Mouse (Mus musculus) hindbrain, embryonic 16.5 days (tissue): Measurements from ENCODE around the gene Lgr6. TPM values are rescaled to one million over a fixed set of nuclear protein-coding genes. Genes with fewer than 3 reads are reported as not detected.
A peak's percentile ranks its signal among the peaks of the same experiment; 100 is the strongest.

Experiments
- ATAC-seq: fragments of 200-750 bp; cut with Nextera tagmentation; 2 replicates; pipeline ENCODE4 v1.8.0; 2017; ENCODE audit warnings: moderate TSS enrichment, moderate library complexity
- H3K27ac ChIP-seq: fragments of 300-500 bp; sonication (generic); 2 replicates; pipeline ENCODE4 v1.5.1; 2014; ENCODE audit warnings: low read depth, mild to moderate bottlenecking, control low read depth, low read length, moderate library complexity
- H3K27me3 ChIP-seq: fragments of 300-500 bp; sonication (generic); replicated peaks from 2 replicates; pipeline ENCODE4 v1.6.1; 2014; ENCODE audit warnings: low read length; ENCODE audit not compliant: control insufficient read depth, insufficient read depth
- H3K36me3 ChIP-seq: fragments of 300-500 bp; sonication (generic); 2 replicates; pipeline ENCODE4 v1.6.1; 2014; ENCODE audit warnings: mild to moderate bottlenecking, low read length, moderate library complexity, mixed read lengths; ENCODE audit not compliant: control insufficient read depth, insufficient read depth
- H3K4me1 ChIP-seq: fragments of 300-500 bp; sonication (generic); 2 replicates; pipeline ENCODE4 v1.6.1; 2014; ENCODE audit warnings: low read depth, low read length; ENCODE audit not compliant: control insufficient read depth, insufficient read depth
- H3K4me2 ChIP-seq: fragments of 300-500 bp; sonication (generic); 2 replicates; pipeline ENCODE4 v1.6.1; 2014; ENCODE audit warnings: mild to moderate bottlenecking, low read length, control low read depth, moderate library complexity
- H3K4me3 ChIP-seq: fragments of 300-500 bp; sonication (generic); 2 replicates; pipeline ENCODE4 v1.5.1; 2014; ENCODE audit warnings: mild to moderate bottlenecking, low read length, control low read depth, moderate library complexity
- H3K9ac ChIP-seq: fragments of 300-500 bp; sonication (generic); 2 replicates; pipeline ENCODE4 v1.6.1; 2014; ENCODE audit warnings: low read depth, mild to moderate bottlenecking, control low read depth, low read length, moderate library complexity
- H3K9me3 ChIP-seq: fragments of 300-500 bp; sonication (generic); 2 replicates; pipeline ENCODE4 v1.6.1; 2014; ENCODE audit warnings: mild to moderate bottlenecking, low read length, moderate library complexity; ENCODE audit not compliant: control insufficient read depth
- WGBS: fragments of 180-500 bp; shearing (Covaris S2); extraction: QIAGEN DNeasy Blood & Tissue Kit; methylation state at CpG from one replicate; pipeline ENCODE4 v1.1.7; 2014; 5-methylcytosine and 5-hydroxymethylcytosine counted together
- polyA plus RNA-seq: library from polyadenylated mRNA; unstranded; fragments of >200 nt; fragmentation: Nextera tagmentation; extraction: Ambion mirVana; gene quantifications from 2 replicates; pipeline ENCODE4 v1.2.1, GENCODE M21; 2015

Gene Lgr6
- polyA plus RNA-seq, 1 experiment from 2014 or later: 1.7 TPM

- WGBS: 83% methylated on average over 5 of the region's 5 CpGs
- Histone ChIP-seq H3K4me2 (no peak overlapping the region), H3K9me3 (no peaks in the 10 kb centered on the region), H3K4me1 (peaks cover 14% of the 10 kb centered on the region), H3K4me3 (no peak overlapping the region), H3K27me3 (0 out of 2 replicates have a peak, but pooled peaks cover 2% of the 10 kb centered on the region), H3K9ac (no peak overlapping the region), H3K36me3 (no peaks in the 10 kb centered on the region), H3K27ac (no peak overlapping the region)
- peak; percentile 24; the same call in 1 of the 2 replicates for ATAC-seq
Measured at GRCm38 (mm10) chr1:135020281-135020940, 84.7 kb downstream of the Lgr6 start.

- no peak overlapping the region for H3K27ac ChIP-seq
- H3K4me1 ChIP-seq: peaks cover 17% of the 10 kb centered on the region
- H3K9me3 ChIP-seq: no peaks in the 10 kb centered on the region
- 64% methylated on average over 4 of the region's 4 CpGs for WGBS
- H3K4me3 ChIP-seq: no peak overlapping the region
- no peak for ATAC-seq
- H3K27me3 ChIP-seq: 0 out of 2 replicates have a peak, but pooled peaks cover 2% of the 10 kb centered on the region
- no peak overlapping the region for H3K4me2 ChIP-seq
- H3K36me3 ChIP-seq: no peaks in the 10 kb centered on the region
- no peak overlapping the region for H3K9ac ChIP-seq
Measured at GRCm38 (mm10) chr1:135019775-135020167, 85.3 kb downstream of the Lgr6 start.

- H3K9ac ChIP-seq: no peak overlapping the region
- 0 out of 2 replicates have a peak, but pooled peaks have one; percentile 29 for ATAC-seq
- H3K4me3 ChIP-seq: no peak overlapping the region
- H3K9me3 ChIP-seq: no peaks in the 10 kb centered on the region
- 0 out of 2 replicates have a peak, but pooled peaks cover 2% of the 10 kb centered on the region for H3K27me3 ChIP-seq
- WGBS: 25% methylated on average over 13 of the region's 13 CpGs
- H3K36me3 ChIP-seq: no peaks in the 10 kb centered on the region
- peak overlapping the region; percentile 24; the same call in 1 of the 2 replicates for H3K4me2 ChIP-seq
- H3K27ac ChIP-seq: no peak overlapping the region
- H3K4me1 ChIP-seq: peaks cover 17% of the 10 kb centered on the region
Measured at GRCm38 (mm10) chr1:135019087-135019774, 85.8 kb downstream of the Lgr6 start.

GRCm38 (mm10) chr1:135017656-135018015 is 87.4 kb downstream of the Lgr6 start:
- Histone ChIP-seq H3K27ac (no peak overlapping the region), H3K4me1 (peaks cover 17% of the 10 kb centered on the region), H3K4me2 (no peak overlapping the region), H3K4me3 (no peak overlapping the region), H3K9me3 (no peaks in the 10 kb centered on the region), H3K9ac (no peak overlapping the region), H3K27me3 (0 out of 2 replicates have a peak, but pooled peaks cover 2% of the 10 kb centered on the region), H3K36me3 (no peaks in the 10 kb centered on the region)
- WGBS: 82% methylated on average over 2 of the region's 2 CpGs
- no peak for ATAC-seq

GRCm38 (mm10) chr1:135016907-135017655 is 88.0 kb downstream of the Lgr6 start:
- Histone ChIP-seq H3K36me3 (no peaks in the 10 kb centered on the region), H3K27ac (no peak overlapping the region), H3K4me1 (peaks cover 17% of the 10 kb centered on the region), H3K4me3 (no peak overlapping the region), H3K27me3 (0 out of 2 replicates have a peak, but pooled peaks cover 2% of the 10 kb centered on the region), H3K4me2 (no peak overlapping the region), H3K9ac (no peak overlapping the region), H3K9me3 (no peaks in the 10 kb centered on the region)
- ATAC-seq: no peak
- 84% methylated on average over 10 of the region's 10 CpGs for WGBS

- Histone ChIP-seq H3K27me3 (0 out of 2 replicates have a peak, but pooled peaks cover 2% of the 10 kb centered on the region), H3K9me3 (no peaks in the 10 kb centered on the region), H3K4me1 (peaks cover 9% of the 10 kb centered on the region), H3K27ac (no peak overlapping the region), H3K36me3 (no peaks in the 10 kb centered on the region), H3K4me3 (no peak overlapping the region), H3K9ac (no peak overlapping the region), H3K4me2 (no peak overlapping the region)
- no peak for ATAC-seq
- WGBS: 24% methylated on average over 10 of the region's 10 CpGs
Measured at GRCm38 (mm10) chr1:135014921-135015445, 90.1 kb downstream of the Lgr6 start.

GRCm38 (mm10) chr1:135012472-135012871 is 92.6 kb downstream of the Lgr6 start:
- WGBS: 77% methylated on average over 9 of the region's 9 CpGs
- H3K4me3 ChIP-seq: no peak overlapping the region
- no peaks in the 10 kb centered on the region for H3K36me3 ChIP-seq
- H3K9me3 ChIP-seq: no peaks in the 10 kb centered on the region
- H3K4me1 ChIP-seq: peaks cover 3% of the 10 kb centered on the region; the same call in 1 of the 2 replicates
- no peak overlapping the region for H3K9ac ChIP-seq
- ATAC-seq: no peak
- H3K27me3 ChIP-seq: no peaks in the 10 kb centered on the region
- H3K27ac ChIP-seq: no peak overlapping the region
- no peak overlapping the region for H3K4me2 ChIP-seq

- H3K4me1 ChIP-seq: peaks cover 3% of the 10 kb centered on the region; the same call in 1 of the 2 replicates
- no peak overlapping the region for H3K4me3 ChIP-seq
- no peaks in the 10 kb centered on the region for H3K36me3 ChIP-seq
- H3K27ac ChIP-seq: no peak overlapping the region
- no peak for ATAC-seq
- H3K27me3 ChIP-seq: no peaks in the 10 kb centered on the region
- no peak overlapping the region for H3K9ac ChIP-seq
- WGBS: 91% methylated on average over 5 of the region's 5 CpGs
- no peak overlapping the region for H3K4me2 ChIP-seq
- no peaks in the 10 kb centered on the region for H3K9me3 ChIP-seq
Measured at GRCm38 (mm10) chr1:135011912-135012311, 93.2 kb downstream of the Lgr6 start.
